Mouse (Mus musculus) bone marrow, adult 2 months (tissue): ENCODE measurements around the gene Wdr18.

ENCODE experiments used
- CTCF ChIP-seq: fragments of 200-500 bp; IDR thresholded peaks from 2 replicates; pipeline ENCODE4 v1.5.1; 2011; ENCODE audit warnings: low read length, control low read depth; ENCODE audit not compliant: control insufficient read depth, insufficient read depth
- POLR2A ChIP-seq: fragments of 200-500 bp; IDR thresholded peaks from 2 replicates; pipeline ENCODE4 v1.6.1; 2011; ENCODE audit warnings: low read depth, mild to moderate bottlenecking, control low read depth, low read length, borderline replicate concordance; ENCODE audit not compliant: control insufficient read depth

- TF ChIP-seq CTCF (no peak), POLR2A (no peak)
Measured at GRCm38 (mm10) chr10:79934794-79935569, 25.0 kb upstream of the Wdr18 start.
